Mouse (Mus musculus): Measurements from ENCODE around the gene Atrx. TPM values are rescaled to one million over a fixed set of nuclear protein-coding genes. Genes with fewer than 3 reads are reported as not detected.
"Not testable (repeated sequence)": the region's sequence is repeated elsewhere in the genome, so short reads cannot be mapped to it uniquely, and the experiment has no call there.

The Atrx gene
- 150 and 193 TPM in 2 replicates for polyA plus RNA-seq (2016; fragmentation: Nextera tagmentation; extraction: Ambion mirVana)

DNA sequence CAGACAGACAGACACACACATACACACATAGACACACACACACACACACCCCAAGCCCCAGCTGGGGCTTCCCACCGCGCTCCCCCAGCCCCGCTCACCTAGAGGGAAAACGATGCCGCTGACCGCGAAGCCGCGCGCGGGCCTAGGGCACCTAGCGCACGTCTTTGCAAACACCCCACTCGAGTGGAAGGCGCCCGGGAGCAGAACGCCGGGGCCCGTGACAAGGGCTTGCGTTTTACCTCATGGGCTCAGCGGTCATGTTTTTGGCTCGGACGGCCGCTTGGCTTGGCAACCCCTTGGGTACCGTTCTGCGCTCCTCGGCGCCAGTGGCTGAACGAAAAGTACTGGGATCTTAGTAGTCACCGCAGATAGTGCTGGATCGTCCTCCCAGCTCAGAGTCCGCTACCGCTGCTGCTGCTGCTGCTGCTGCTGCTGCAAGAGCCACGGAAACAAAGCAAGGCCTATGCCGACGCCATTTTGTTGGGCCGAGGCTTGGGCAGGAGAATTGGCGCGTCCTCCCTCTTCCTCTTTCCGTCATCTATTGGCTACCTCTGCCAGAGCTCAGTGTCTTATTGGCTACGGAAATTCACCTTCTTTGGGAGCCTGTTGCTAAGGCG is at the start of gene Atrx:
Gene Atrx (minus strand): TSS at position 543 of the 617 bp plus-strand sequence.
- Histone ChIP-seq H3K4me3 (peak within 1 kb of the TSS; percentile 71), H3K4me1 (no peaks in the 10 kb centered on the region), H3K27ac (peak within 1 kb of the TSS; percentile 97), H3K27me3 (ENCODE audit: low read depth, poor library complexity, severe bottlenecking) (peaks cover 19% of the 10 kb centered on the region; the same call in 1 of the 2 replicates), H3K36me3 (peaks cover 18% of the 10 kb centered on the region), H3K9me3 (replicated peaks) (no peaks in the 10 kb centered on the region)
- DNase-seq (ENCODE audit: low spot score), result peak; percentile 73
- 13% methylated on average over 41 of the region's 42 CpGs for WGBS

DNA sequence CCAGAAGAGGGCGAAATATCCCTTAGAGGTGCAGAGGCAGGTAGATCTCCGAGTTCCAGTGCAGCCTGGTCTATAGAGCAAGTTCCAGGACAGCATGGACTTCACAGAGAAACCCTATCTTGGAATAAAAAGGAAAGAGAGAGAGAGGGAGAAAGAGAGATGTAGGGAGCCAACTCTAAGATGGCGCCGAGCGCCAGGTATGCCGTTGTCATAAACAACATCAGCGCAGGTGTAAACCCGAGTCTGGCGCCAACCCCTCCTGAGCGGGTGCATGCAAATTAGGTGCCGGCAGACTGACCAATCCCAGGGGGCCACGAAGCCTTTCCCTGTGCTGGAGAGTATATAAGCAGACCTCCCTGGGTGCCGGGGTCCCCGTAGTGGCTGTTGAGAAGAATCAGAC is 27.9 kb upstream of the Atrx start:
- not testable (repeated sequence) for H3K4me3 ChIP-seq; H3K27ac ChIP-seq; H3K4me1 ChIP-seq; H3K9me3 ChIP-seq (replicated peaks); H3K36me3 ChIP-seq; DNase-seq (ENCODE audit: low spot score)
- WGBS, result 83% methylated on average over 14 of the region's 14 CpGs
- peaks cover 13% of the 10 kb centered on the region; the same call in 1 of the 2 replicates for H3K27me3 ChIP-seq (ENCODE audit: low read depth, poor library complexity, severe bottlenecking)

DNA sequence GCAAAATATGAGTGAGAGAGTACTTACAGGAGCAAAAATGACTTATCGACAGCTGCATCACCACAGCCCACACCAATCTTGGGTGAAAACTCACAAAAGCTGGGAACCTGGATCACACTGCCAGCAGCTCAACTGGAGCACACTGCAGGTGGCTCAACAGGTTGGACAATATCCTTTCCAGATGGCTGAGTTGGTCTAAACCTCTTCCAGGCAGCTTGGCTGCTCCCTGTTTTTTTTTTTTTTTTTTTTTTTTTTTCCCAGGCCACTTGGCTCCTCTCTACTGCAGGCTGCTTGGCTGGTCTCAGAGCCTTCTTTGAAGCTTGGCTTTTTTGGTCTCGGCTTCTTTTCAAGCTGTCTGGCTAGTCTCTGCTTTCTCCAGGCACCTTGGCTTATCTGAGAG is 24.8 kb upstream of the Atrx start:
- Histone ChIP-seq H3K36me3 (no peaks in the 10 kb centered on the region), H3K4me3 (no peak overlapping the region), H3K27me3 (ENCODE audit: low read depth, poor library complexity, severe bottlenecking) (peaks cover 13% of the 10 kb centered on the region; the same call in 1 of the 2 replicates), H3K4me1 (no peaks in the 10 kb centered on the region), H3K27ac (no peak overlapping the region), H3K9me3 (replicated peaks) (no peaks in the 10 kb centered on the region)
- no peak for DNase-seq (ENCODE audit: low spot score)
- WGBS, result 73% methylated on average over 2 of the region's 2 CpGs

DNA sequence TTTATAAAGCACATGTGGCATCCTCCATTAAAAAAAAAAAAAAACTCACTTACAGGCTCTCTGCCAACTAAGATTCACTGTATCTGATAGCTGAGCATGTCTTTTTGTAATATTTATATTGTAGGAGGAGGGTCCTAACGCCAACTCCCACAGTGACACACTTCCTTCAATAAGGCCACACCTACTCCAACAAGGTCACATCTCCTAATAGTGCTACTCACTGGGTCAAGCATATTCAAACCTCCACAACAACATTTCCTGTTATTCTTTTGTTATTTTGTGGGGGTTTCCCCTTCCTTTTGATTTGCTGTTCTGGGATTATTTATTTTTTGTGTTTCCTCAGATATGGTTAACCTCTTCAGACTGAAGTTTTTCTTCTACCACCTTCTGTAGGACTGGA is 17.2 kb upstream of the Atrx start:
- 62% methylated on average over 1 of the region's 1 CpGs for WGBS
- H3K27me3 ChIP-seq (ENCODE audit: low read depth, poor library complexity, severe bottlenecking), result peaks cover 9% of the 10 kb centered on the region; the same call in 1 of the 2 replicates
- H3K36me3 ChIP-seq, result no peaks in the 10 kb centered on the region
- H3K27ac ChIP-seq, result no peak overlapping the region
- no peaks in the 10 kb centered on the region for H3K9me3 ChIP-seq (replicated peaks)
- DNase-seq (ENCODE audit: low spot score), result no peak
- no peaks in the 10 kb centered on the region for H3K4me1 ChIP-seq
- H3K4me3 ChIP-seq, result no peak overlapping the region

DNA sequence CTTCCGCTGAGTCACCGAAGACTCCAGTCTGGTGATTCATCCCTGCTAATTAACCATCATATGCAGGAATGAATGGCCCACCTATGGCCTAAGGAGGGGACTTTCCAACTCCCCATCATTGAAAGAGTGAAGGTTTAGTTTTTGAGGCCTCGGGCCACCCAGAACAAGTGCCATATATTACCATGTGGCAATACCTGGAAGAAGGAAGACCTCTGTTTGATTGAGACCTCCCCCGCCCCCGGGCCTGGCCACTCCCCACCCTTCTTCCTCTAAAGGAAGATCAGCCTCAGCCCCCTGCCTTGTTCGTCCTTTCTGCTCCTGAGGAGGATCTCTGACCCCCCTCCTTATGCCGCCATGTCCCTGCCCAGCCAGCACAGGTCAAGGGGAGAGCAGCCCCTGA is 10.0 kb upstream of the Atrx start:
- no peak for DNase-seq (ENCODE audit: low spot score)
- Histone ChIP-seq H3K27ac (no peak overlapping the region), H3K27me3 (ENCODE audit: low read depth, poor library complexity, severe bottlenecking) (peaks cover 19% of the 10 kb centered on the region; the same call in 1 of the 2 replicates), H3K36me3 (no peaks in the 10 kb centered on the region), H3K9me3 (replicated peaks) (no peaks in the 10 kb centered on the region), H3K4me3 (no peak overlapping the region), H3K4me1 (no peaks in the 10 kb centered on the region)
- 84% methylated on average over 7 of the region's 7 CpGs for WGBS

DNA sequence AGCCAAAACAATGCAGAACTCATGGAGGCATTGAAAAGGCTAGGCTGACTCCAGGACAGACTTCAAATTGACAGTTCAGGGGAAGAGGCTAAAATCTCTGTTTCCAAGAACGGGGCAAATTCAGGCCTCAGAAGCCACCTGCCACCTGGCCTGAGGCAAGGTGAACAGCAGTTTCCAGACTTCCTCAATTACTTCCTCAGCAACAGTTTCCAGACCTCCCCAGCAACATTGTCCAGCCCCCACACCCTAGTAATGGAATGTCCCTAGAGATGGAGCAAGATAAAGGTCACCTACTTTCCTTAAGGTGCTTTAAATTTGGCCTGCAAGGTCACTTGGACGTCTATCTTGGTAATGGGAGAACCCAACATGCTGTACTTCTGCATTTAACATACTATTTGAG is 8.5 kb upstream of the Atrx start:
- DNase-seq (ENCODE audit: low spot score), result no peak
- Histone ChIP-seq H3K9me3 (replicated peaks) (no peaks in the 10 kb centered on the region), H3K27me3 (ENCODE audit: low read depth, poor library complexity, severe bottlenecking) (peaks cover 11% of the 10 kb centered on the region; the same call in 1 of the 2 replicates), H3K36me3 (no peaks in the 10 kb centered on the region), H3K4me3 (no peak overlapping the region), H3K4me1 (no peaks in the 10 kb centered on the region), H3K27ac (no peak overlapping the region)
- WGBS, result 80% methylated on average over 2 of the region's 2 CpGs

DNA sequence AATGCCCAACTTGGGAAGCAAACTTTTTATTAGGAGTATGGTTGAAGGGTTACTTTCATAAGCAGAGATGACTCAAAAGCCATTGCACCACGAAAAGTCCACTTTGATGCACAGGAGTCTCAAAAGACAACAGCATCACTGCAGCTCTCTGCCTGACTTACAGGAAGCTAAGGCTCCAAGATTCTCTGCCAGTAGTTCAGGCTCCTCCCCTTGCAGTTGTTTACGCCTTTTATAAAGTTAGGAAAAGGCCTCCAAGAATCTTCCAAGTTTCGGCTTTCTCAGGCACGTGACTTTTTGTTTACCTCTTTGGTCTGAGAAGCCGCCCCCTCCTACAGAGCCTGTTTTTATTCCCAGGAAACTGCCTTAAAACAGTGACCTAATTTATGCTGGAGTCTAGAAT is 5.1 kb upstream of the Atrx start:
- Histone ChIP-seq H3K9me3 (replicated peaks) (no peaks in the 10 kb centered on the region), H3K27ac (no peak overlapping the region), H3K36me3 (no peaks in the 10 kb centered on the region), H3K4me1 (no peaks in the 10 kb centered on the region), H3K27me3 (ENCODE audit: low read depth, poor library complexity, severe bottlenecking) (peaks cover 10% of the 10 kb centered on the region; the same call in 1 of the 2 replicates), H3K4me3 (no peak overlapping the region)
- 65% methylated on average over 5 of the region's 5 CpGs for WGBS
- no peak for DNase-seq (ENCODE audit: low spot score)

DNA sequence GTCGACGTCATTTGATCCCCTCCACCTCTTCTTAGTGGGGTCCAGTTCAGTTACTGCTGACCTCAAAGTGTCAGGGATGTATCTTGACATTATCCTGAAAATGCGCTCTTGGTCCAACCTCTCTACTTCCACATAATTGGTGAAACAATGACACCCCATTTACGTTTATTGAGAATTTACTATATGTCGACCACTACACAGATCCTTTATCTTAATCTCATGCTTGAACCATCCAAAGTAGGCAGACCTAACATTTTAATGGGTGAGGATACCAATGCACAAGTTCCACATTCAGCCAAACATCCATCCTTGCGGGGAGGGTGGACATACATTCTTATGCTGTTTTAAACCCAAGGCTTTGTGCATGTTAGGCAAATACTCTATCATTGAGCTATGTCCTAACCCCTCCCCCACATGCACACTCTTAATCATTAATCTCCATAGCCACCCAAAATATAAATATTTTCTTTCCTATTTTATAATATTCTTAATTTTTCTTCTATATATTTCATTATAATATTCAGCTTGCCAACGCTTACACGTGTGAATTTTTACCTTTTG is 355 bp upstream of the Atrx start:
- WGBS, result 34% methylated on average over 8 of the region's 8 CpGs
- no peaks in the 10 kb centered on the region for H3K4me1 ChIP-seq
- peak overlapping the region; percentile 71 for H3K4me3 ChIP-seq
- H3K9me3 ChIP-seq (replicated peaks), result no peaks in the 10 kb centered on the region
- H3K27ac ChIP-seq, result peak overlapping the region; percentile 97
- H3K27me3 ChIP-seq (ENCODE audit: low read depth, poor library complexity, severe bottlenecking), result peaks cover 19% of the 10 kb centered on the region; the same call in 1 of the 2 replicates
- DNase-seq (ENCODE audit: low spot score), result no peak
- peaks cover 13% of the 10 kb centered on the region for H3K36me3 ChIP-seq

DNA sequence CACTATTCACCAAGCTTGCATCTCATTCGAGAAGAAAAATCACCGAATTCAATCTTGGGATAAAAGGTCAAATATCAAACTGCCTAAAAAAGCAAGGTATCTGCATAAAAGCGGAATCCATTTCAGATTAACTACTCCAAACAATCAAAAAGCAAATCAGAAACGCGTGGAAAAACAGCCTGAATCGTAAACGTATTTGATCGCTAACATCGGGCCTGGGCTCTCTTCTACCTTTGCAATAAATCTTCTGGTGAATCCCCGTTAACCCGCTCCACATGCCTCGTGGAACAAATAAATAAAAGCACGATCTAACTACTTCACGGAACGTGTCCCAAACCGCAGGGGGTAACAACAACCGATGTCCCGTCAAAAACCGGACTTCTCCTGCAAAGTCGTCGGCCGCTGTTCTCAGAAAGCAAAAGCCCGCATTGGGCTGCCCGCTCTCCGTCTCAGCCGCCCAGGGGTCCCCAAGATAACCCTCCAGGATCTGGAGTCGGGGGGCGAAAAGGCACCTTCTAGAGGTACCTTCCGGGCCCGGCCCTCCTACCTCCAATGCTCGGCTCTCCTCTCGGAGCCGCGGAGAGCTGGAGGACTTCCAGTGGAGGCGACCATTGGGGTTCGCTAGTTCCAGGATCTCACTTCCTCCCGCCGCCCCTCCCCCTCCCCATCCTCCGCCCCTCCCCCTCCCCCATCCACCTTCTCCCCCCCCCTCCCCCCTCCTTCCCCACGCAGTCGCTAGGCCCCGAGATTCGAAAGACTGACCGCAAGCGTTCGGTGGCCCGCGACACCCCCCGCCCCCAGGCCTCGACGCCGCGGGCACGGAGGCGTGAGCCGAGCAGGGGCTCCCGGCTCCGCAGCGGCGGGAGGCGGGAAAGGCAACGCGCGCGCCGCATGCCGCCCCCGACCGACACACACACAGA is 1.0 kb downstream of the Atrx start:
- Histone ChIP-seq H3K36me3 (peaks cover 26% of the 10 kb centered on the region), H3K27me3 (ENCODE audit: low read depth, poor library complexity, severe bottlenecking) (peaks cover 19% of the 10 kb centered on the region; the same call in 1 of the 2 replicates), H3K4me1 (no peaks in the 10 kb centered on the region), H3K27ac (peak overlapping the region; percentile 97), H3K4me3 (peak overlapping the region; percentile 71), H3K9me3 (replicated peaks) (no peaks in the 10 kb centered on the region)
- DNase-seq (ENCODE audit: low spot score), result peak; percentile 70
- 18% methylated on average over 51 of the region's 69 CpGs for WGBS

DNA sequence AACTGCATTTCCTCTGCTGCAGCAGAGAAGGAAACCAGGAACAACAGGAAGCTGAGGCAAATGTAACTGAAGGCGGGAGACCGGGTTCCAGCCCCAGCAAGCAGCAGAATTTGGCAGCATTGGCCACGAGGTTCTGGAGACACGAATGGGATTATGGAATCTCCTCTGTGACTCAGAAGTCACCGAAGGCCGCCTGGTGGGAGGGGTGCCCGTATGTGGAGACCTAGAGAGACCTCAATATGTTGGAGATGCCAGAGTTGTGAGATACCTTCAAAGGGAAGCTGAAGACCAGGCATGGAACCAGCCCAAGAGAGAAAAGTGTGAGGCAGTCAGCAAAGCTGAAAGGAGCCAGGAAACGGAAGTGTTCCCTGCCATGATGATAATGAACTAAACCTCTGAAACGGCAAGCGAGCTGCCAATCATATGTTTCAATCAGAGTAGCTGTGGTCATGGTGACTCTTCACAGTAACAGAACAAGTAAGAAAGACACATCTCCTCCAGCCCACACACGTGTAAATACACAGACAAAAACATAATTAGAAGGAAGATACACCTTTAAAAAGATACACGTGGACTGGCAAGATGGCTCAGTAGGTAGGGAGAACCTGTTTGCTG is 3.0 kb downstream of the Atrx start:
- Histone ChIP-seq H3K9me3 (replicated peaks) (no peaks in the 10 kb centered on the region), H3K27ac (no peak overlapping the region), H3K4me1 (no peaks in the 10 kb centered on the region), H3K27me3 (ENCODE audit: low read depth, poor library complexity, severe bottlenecking) (peaks cover 19% of the 10 kb centered on the region; the same call in 1 of the 2 replicates), H3K4me3 (0 out of 2 replicates have a peak overlapping the region, but pooled peaks have one; percentile 10), H3K36me3 (peaks cover 28% of the 10 kb centered on the region)
- no peak for DNase-seq (ENCODE audit: low spot score)
- WGBS, result 86% methylated on average over 12 of the region's 12 CpGs

DNA sequence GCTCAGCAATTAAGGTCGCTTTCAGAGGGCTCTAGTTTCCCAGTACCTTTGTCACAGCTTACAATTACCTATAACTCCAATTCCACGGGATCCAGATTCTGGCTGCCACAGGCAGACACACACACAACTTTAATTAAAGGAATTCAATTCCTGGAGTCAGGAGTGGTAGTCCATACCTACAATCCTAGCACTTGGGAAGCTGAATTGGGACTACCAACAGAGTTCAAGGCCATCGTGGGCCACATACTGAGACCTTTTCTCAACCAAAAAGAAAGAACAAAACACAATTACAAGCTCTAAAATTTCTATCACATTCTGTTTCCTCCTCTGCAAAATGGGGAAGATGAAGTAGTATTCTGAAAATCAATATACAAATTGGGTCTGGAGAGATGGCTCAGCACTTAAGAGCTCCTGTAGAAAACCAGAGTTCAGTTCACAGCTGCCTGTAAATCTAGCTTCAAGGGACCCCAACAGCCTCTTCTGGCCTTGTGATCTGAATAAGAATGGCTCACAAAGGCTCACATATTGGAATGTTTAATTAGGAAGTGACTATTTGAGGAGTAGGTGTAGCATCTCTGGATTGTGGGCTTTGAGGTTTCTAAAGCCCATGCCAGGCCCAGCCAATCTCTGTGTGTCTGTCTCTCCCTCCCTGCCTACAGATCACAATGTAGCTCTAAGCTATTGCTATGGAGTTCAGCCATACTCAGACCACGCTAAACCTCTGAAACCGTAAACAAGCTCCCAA is 4.7 kb downstream of the Atrx start:
- no peak overlapping the region for H3K27ac ChIP-seq
- 93% methylated on average over 5 of the region's 5 CpGs for WGBS

DNA sequence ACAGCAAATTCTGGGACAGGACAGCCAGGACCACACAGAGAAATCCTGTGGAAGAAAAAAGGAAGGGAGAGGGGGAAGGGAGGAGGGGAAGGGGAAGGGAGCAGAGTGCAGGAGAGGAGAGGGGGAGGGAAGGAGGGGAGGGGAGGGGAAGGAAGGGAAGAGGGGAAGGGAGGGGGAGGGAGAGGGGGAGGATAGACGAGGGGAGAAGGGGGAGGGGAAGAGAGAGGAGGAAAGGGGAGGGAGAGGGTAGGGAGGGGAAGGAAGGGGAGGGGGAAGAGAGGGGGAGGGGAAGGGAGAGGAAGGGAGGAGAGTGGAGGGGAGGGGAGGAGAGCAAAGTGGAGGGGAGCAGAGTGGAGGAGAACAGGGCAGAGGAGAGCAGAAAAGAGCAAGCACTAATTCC is 5.3 kb downstream of the Atrx start:
- peaks cover 31% of the 10 kb centered on the region for H3K36me3 ChIP-seq
- no peak overlapping the region for H3K27ac ChIP-seq
- no peak overlapping the region for H3K4me3 ChIP-seq
- H3K9me3 ChIP-seq (replicated peaks), result no peaks in the 10 kb centered on the region
- WGBS, result no CpG with 5 or more reads among the region's 1 CpGs
- DNase-seq (ENCODE audit: low spot score), result no peak
- H3K4me1 ChIP-seq, result no peaks in the 10 kb centered on the region
- peaks cover 9% of the 10 kb centered on the region; the same call in 1 of the 2 replicates for H3K27me3 ChIP-seq (ENCODE audit: low read depth, poor library complexity, severe bottlenecking)

More for the DNA sequence above, 4.7 kb downstream of the Atrx start:
- no peak for DNase-seq (ENCODE audit: low spot score)
- H3K27me3 ChIP-seq (ENCODE audit: low read depth, poor library complexity, severe bottlenecking), result peaks cover 14% of the 10 kb centered on the region; the same call in 1 of the 2 replicates
- peaks cover 28% of the 10 kb centered on the region for H3K36me3 ChIP-seq
- H3K4me3 ChIP-seq, result no peak overlapping the region
- H3K4me1 ChIP-seq, result no peaks in the 10 kb centered on the region
- H3K9me3 ChIP-seq (replicated peaks), result no peaks in the 10 kb centered on the region
